Mouse (Mus musculus) G1E (cell line): Measurements from ENCODE around the gene Gcnt7. TPM values are rescaled to one million over a fixed set of nuclear protein-coding genes. Genes with fewer than 3 reads are reported as not detected.

Experiments used
- ATAC-seq: 2 replicates; pipeline ENCODE4 v1.8.0; 2016; ENCODE audit warnings: mild to moderate bottlenecking; ENCODE audit not compliant: insufficient number of reproducible peaks, poor library complexity, low FRiP score, severe bottlenecking; ENCODE audit errors: extremely low read depth
- DNase-seq: peaks from one replicate; pipeline ENCODE4 v3.0.0; 2012; ENCODE audit warnings: low spot score
- H3K27me3 ChIP-seq: 2 replicates; pipeline ENCODE4 v1.6.1; 2012; ENCODE audit warnings: mild to moderate bottlenecking, low read length, inconsistent platforms; ENCODE audit not compliant: insufficient read depth
- H3K36me3 ChIP-seq: replicated peaks from 2 replicates; pipeline ENCODE3; 2012; ENCODE audit warnings: mild to moderate bottlenecking, inconsistent platforms
- H3K4me1 ChIP-seq: 2 replicates; pipeline ENCODE4 v1.6.1; 2012; ENCODE audit warnings: low read depth, low read length, inconsistent platforms, mixed read lengths; ENCODE audit not compliant: insufficient read depth
- H3K4me3 ChIP-seq: 2 replicates; pipeline ENCODE4 v1.5.1; 2012; ENCODE audit warnings: low read depth, mild to moderate bottlenecking, inconsistent platforms, low read length, moderate library complexity, mixed read lengths
- H3K9me3 ChIP-seq: replicated peaks from 2 replicates; pipeline ENCODE4 v1.6.1; 2012; ENCODE audit warnings: inconsistent platforms
- CTCF ChIP-seq: IDR thresholded peaks from 2 replicates; pipeline ENCODE4 v1.5.1; 2012; ENCODE audit warnings: low read depth, low read length, inconsistent platforms, mixed read lengths
- GATA1 ChIP-seq: IDR thresholded peaks from 2 replicates; pipeline ENCODE4 v1.6.1; 2012; ENCODE audit warnings: borderline replicate concordance, low read length, inconsistent platforms, mixed read lengths
- GATA2 ChIP-seq: IDR thresholded peaks from 2 replicates; pipeline ENCODE4 v1.6.1; 2012; ENCODE audit warnings: low read depth, low read length, inconsistent platforms, borderline replicate concordance
- POLR2AphosphoS5 ChIP-seq: IDR thresholded peaks from 2 replicates; pipeline ENCODE4 v1.6.1; 2012; ENCODE audit warnings: low read depth, low read length, inconsistent platforms; ENCODE audit not compliant: insufficient replicate concordance
- TAL1 ChIP-seq: conservative IDR thresholded peaks from 2 replicates; pipeline ENCODE4 v1.6.1; 2012; ENCODE audit warnings: low read depth, low read length, inconsistent platforms, mixed read lengths
- polyA plus RNA-seq: library from polyadenylated mRNA; stranded (reverse); fragments of >175 nt; gene quantifications from 2 replicates; pipeline ENCODE4 v1.2.3, GENCODE M21; 2012
- total RNA-seq, 2 experiments: library from RNA; stranded (forward) in 1 of 2; stranded (reverse) in 1 of 2; fragments of 200-1000 nt in 1 of 2; fragments of >200 nt in 1 of 2; fragmentation: Nextera tagmentation in 1 of 2; gene quantifications; 2 replicates each; pipeline ENCODE4 v1.2.3; 2014 to 2017

The Gcnt7 gene
- total and polyA plus RNA-seq, 3 experiments: 0.22 TPM; not detected in 2

- peaks cover 3% of the 10 kb centered on the region; the same call in 1 of the 2 replicates for H3K9me3 ChIP-seq
- H3K36me3 ChIP-seq: no peaks in the 10 kb centered on the region
- no peaks in the 10 kb centered on the region for H3K27me3 ChIP-seq
- TF ChIP-seq POLR2AphosphoS5: no peak
- TF ChIP-seq GATA1: no peak
- TF ChIP-seq CTCF: no peak
- TF ChIP-seq TAL1: no peak
- TF ChIP-seq GATA2: no peak
- H3K4me1 ChIP-seq: peaks cover 2% of the 10 kb centered on the region; the same call in 1 of the 2 replicates
- DNase-seq (no peak), ATAC-seq (no peak)
- H3K4me3 ChIP-seq: no peak overlapping the region
Observed at GRCm38 (mm10) chr2:172496736-172497345, 38.4 kb upstream of the Gcnt7 start.

GRCm38 (mm10) chr2:172484696-172485370 is 26.4 kb upstream of the Gcnt7 start:
- ATAC-seq: no peak
- no peaks in the 10 kb centered on the region for H3K4me1 ChIP-seq
- TF ChIP-seq GATA1 (no peak), GATA2 (no peak), CTCF (no peak), POLR2AphosphoS5 (no peak), TAL1 (no peak)

GRCm38 (mm10) chr2:172483766-172484413 is 25.5 kb upstream of the Gcnt7 start:
- ATAC-seq: no peak
- Histone ChIP-seq H3K27me3 (peaks cover 2% of the 10 kb centered on the region; the same call in 1 of the 2 replicates), H3K9me3 (0 out of 2 replicates have a peak, but pooled peaks cover 2% of the 10 kb centered on the region), H3K36me3 (no peaks in the 10 kb centered on the region), H3K4me1 (no peaks in the 10 kb centered on the region), H3K4me3 (no peak overlapping the region)
- DNase-seq: no peak
- TF ChIP-seq POLR2AphosphoS5: no peak
- TF ChIP-seq GATA2: no peak
- TF ChIP-seq TAL1: no peak

More at GRCm38 (mm10) chr2:172484696-172485370, 26.4 kb upstream of the Gcnt7 start:
- peaks cover 2% of the 10 kb centered on the region; the same call in 1 of the 2 replicates for H3K27me3 ChIP-seq
- DNase-seq: no peak
- H3K4me3 ChIP-seq: no peak overlapping the region
- 0 out of 2 replicates have a peak, but pooled peaks cover 2% of the 10 kb centered on the region for H3K9me3 ChIP-seq
- H3K36me3 ChIP-seq: no peaks in the 10 kb centered on the region

GRCm38 (mm10) chr2:172481654-172482385 is 23.4 kb upstream of the Gcnt7 start:
- DNase-seq (no peak), ATAC-seq (no peak)
- H3K4me1 ChIP-seq: peaks cover under 1% of the 10 kb centered on the region; the same call in 1 of the 2 replicates
- no peaks in the 10 kb centered on the region for H3K36me3 ChIP-seq
- no peak overlapping the region for H3K4me3 ChIP-seq
- TF ChIP-seq GATA2 (no peak), GATA1 (no peak), TAL1 (no peak), POLR2AphosphoS5 (no peak), CTCF (no peak)
- peaks cover 2% of the 10 kb centered on the region; the same call in 1 of the 2 replicates for H3K27me3 ChIP-seq
- no peaks in the 10 kb centered on the region for H3K9me3 ChIP-seq

- H3K4me1 ChIP-seq: peaks cover 2% of the 10 kb centered on the region; the same call in 1 of the 2 replicates
- TF ChIP-seq GATA2 (no peak), TAL1 (no peak), POLR2AphosphoS5 (no peak), GATA1 (no peak)
- H3K27me3 ChIP-seq: peaks cover 5% of the 10 kb centered on the region; the same call in 1 of the 2 replicates
- no peak overlapping the region for H3K4me3 ChIP-seq
- no peaks in the 10 kb centered on the region for H3K9me3 ChIP-seq
- DNase-seq: no peak
- H3K36me3 ChIP-seq: no peaks in the 10 kb centered on the region
- ATAC-seq: no peak
Observed at GRCm38 (mm10) chr2:172480296-172480695, 21.9 kb upstream of the Gcnt7 start.

GRCm38 (mm10) chr2:172477860-172478259 is 19.5 kb upstream of the Gcnt7 start:
- ATAC-seq: no peak

More at GRCm38 (mm10) chr2:172477860-172478259, 19.5 kb upstream of the Gcnt7 start:
- Histone ChIP-seq H3K4me3 (no peak overlapping the region), H3K4me1 (peaks cover 2% of the 10 kb centered on the region; the same call in 1 of the 2 replicates), H3K9me3 (no peaks in the 10 kb centered on the region), H3K36me3 (no peaks in the 10 kb centered on the region), H3K27me3 (peaks cover 5% of the 10 kb centered on the region; the same call in 1 of the 2 replicates)
- TF ChIP-seq CTCF: peak; percentile 65
- TF ChIP-seq GATA2: no peak
- no peak for DNase-seq
